Mouse (Mus musculus): ENCODE measurements around the gene Myh6. TPM values are rescaled to one million over a fixed set of nuclear protein-coding genes. Genes with fewer than 3 reads are reported as not detected.

The Myh6 gene
- 2.0 and 8.2 TPM in 2 replicates for polyA plus RNA-seq (2021; fragmentation: Nextera tagmentation)
- long read RNA-seq, experiment 1, result 0 reads
- long read RNA-seq, experiment 2, result 0 reads

GRCm38 (mm10) chr14:54966320-54966977, at the start of gene Myh6:
TSS of gene Myh6 (minus strand) at chr14:54966927.

GRCm38 (mm10) chr14:55014991-55015766, 48.5 kb upstream of the Myh6 start, which contains the start of gene Ngdn:
TSS of gene Ngdn (plus strand) at chr14:55015454.

GRCm38 (mm10) chr14:54994136-54994868, 27.6 kb upstream of the Myh6 start, which contains the start of gene Myh7:
TSS of gene Myh7 (minus strand) at chr14:54994626.

GRCm38 (mm10) chr14:54976633-54977032, 9.9 kb upstream of the Myh6 start, which contains the start of gene Gm17428:
TSS of gene Gm17428 (plus strand) at chr14:54976933.

GRCm38 (mm10) chr14:54935904-54936830, 30.6 kb downstream of the Myh6 start, which contains the start of gene Cmtm5:
TSS of gene Cmtm5 (plus strand) at chr14:54936261.

GRCm38 (mm10) chr14:54932645-54933150, 34.0 kb downstream of the Myh6 start, which contains the start of gene Il25:
TSS of gene Il25 (plus strand) at chr14:54932695.

GRCm38 (mm10) chr14:54925349-54926342, 41.1 kb downstream of the Myh6 start, which contains the start of gene Efs:
TSS of gene Efs (minus strand) at chr14:54926126.

GRCm38 (mm10) chr14:54912886-54913285, 53.8 kb downstream of the Myh6 start, which contains the start of gene Slc22a17:
TSS of gene Slc22a17 (minus strand) at chr14:54913132.

GRCm38 (mm10) chr14:54892200-54892599, 74.5 kb downstream of the Myh6 start, which contains the start of gene Pabpn1:
TSS of gene Pabpn1 (plus strand) at chr14:54892500.

Other genes starting within 250 kb of the Myh6 start
- gene Slc7a8, start 185.0 kb downstream of the Myh6 start, polyA plus RNA-seq (2021; fragmentation: Nextera tagmentation), result 17.7 and 25.0 TPM in 2 replicates
- 0.10 TPM in 1 of 2 replicates, not detected in the other for gene Rnf212b, start 152.8 kb downstream of the Myh6 start, polyA plus RNA-seq (2021; fragmentation: Nextera tagmentation)
- 5.8 and 7.3 TPM in 2 replicates for gene Homez, start 96.0 kb downstream of the Myh6 start, polyA plus RNA-seq (2021; fragmentation: Nextera tagmentation)
- 3.4 and 6.9 TPM in 2 replicates for gene Ppp1r3e, start 89.4 kb downstream of the Myh6 start, polyA plus RNA-seq (2021; fragmentation: Nextera tagmentation)
- gene Bcl2l2, start 83.5 kb downstream of the Myh6 start, polyA plus RNA-seq (2021; fragmentation: Nextera tagmentation), result 7.9 and 8.1 TPM in 2 replicates
- gene Gm20521, start 83.5 kb downstream of the Myh6 start, polyA plus RNA-seq (2021; fragmentation: Nextera tagmentation), result not detected in 2 replicates
- gene Pabpn1, start 74.4 kb downstream of the Myh6 start, polyA plus RNA-seq (2021; fragmentation: Nextera tagmentation), result 17.4 and 22.3 TPM in 2 replicates
- 131 and 194 TPM in 2 replicates for gene Slc22a17, start 53.8 kb downstream of the Myh6 start, polyA plus RNA-seq (2021; fragmentation: Nextera tagmentation)
- 0.77 and 5.0 TPM in 2 replicates for gene Efs, start 40.8 kb downstream of the Myh6 start, polyA plus RNA-seq (2021; fragmentation: Nextera tagmentation)
- gene Il25, start 34.2 kb downstream of the Myh6 start, polyA plus RNA-seq (2021; fragmentation: Nextera tagmentation), result 0.10 and 0.20 TPM in 2 replicates
- 87.7 and 132 TPM in 2 replicates for gene Cmtm5, start 30.7 kb downstream of the Myh6 start, polyA plus RNA-seq (2021; fragmentation: Nextera tagmentation)
- not detected in 2 replicates for gene Gm17428, start 10.0 kb upstream of the Myh6 start, polyA plus RNA-seq (2021; fragmentation: Nextera tagmentation)
- 25.4 and 42.9 TPM in 2 replicates for gene Myh7, start 27.7 kb upstream of the Myh6 start, polyA plus RNA-seq (2021; fragmentation: Nextera tagmentation)
- gene Ngdn, start 48.5 kb upstream of the Myh6 start, polyA plus RNA-seq (2021; fragmentation: Nextera tagmentation), result 55.7 and 61.3 TPM in 2 replicates
- gene Zfhx2, start 125.4 kb upstream of the Myh6 start, polyA plus RNA-seq (2021; fragmentation: Nextera tagmentation), result 2.4 and 4.6 TPM in 2 replicates
- gene Thtpa, start 127.9 kb upstream of the Myh6 start, polyA plus RNA-seq (2021; fragmentation: Nextera tagmentation), result 16.3 and 18.9 TPM in 2 replicates
- gene Ap1g2, start 139.7 kb upstream of the Myh6 start, polyA plus RNA-seq (2021; fragmentation: Nextera tagmentation), result 1.0 and 1.1 TPM in 2 replicates
- gene Jph4, start 150.0 kb upstream of the Myh6 start, polyA plus RNA-seq (2021; fragmentation: Nextera tagmentation), result 27.4 and 43.5 TPM in 2 replicates